Mouse (Mus musculus) cerebellum, postnatal 25 days (tissue): ENCODE data around the gene Dlg2.
A peak's percentile ranks its signal among the peaks of the same experiment; 100 is the strongest.

Source experiments
- DNase-seq, 2 experiments: peaks; one replicate each; pipeline ENCODE4 v3.0.0; 2021; ENCODE audit warnings: mixed read lengths in 2 of 2

Dlg2 gene

DNA sequence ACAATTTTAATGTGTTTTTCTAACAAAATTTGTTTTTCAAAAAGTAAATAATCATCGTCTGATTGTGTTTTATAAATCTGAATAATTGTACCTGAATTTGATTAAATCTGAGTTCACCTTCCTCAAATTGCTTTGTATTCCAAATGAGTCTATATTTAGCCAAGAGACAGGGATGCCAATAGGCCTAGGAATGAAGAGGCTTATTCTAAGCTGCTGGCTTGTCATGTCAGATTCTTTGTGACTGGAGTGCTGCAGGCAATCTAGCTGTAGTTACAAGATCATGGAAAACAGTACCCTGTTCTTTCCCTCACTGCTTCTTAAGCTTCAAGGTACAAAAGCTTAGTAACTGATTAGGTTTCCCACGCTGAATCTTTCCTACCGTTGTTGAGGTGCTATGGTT, 811.9 kb downstream of the Dlg2 start:
- peak in 1 of 2 experiments; percentile 5 for DNase-seq

DNA sequence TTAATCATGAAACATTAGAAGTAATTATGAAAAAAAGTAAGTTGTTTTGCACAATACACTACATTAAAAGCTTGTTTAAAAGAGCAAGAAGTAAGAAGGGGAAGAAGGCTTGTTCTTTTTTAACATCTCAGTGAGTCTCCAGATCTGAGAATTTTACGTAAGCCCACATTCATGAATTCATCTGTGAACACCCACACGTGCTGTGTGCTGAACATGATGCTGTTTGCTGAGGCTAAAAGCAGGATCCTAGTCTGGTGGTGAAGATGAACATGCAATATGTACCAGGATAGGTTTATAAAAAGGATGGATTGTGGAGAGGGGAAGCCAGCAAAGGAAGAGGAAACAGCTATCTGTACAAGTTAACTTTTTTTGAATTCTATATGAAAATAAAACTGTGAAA, 819.7 kb downstream of the Dlg2 start:
- DNase-seq: no peak

- no peak for DNase-seq
Measured at GRCm38 (mm10) chr7:91311177-91311576, 834.7 kb downstream of the Dlg2 start.

- DNase-seq: no peak
Measured at GRCm38 (mm10) chr7:91345073-91345472, 868.6 kb downstream of the Dlg2 start.

DNA sequence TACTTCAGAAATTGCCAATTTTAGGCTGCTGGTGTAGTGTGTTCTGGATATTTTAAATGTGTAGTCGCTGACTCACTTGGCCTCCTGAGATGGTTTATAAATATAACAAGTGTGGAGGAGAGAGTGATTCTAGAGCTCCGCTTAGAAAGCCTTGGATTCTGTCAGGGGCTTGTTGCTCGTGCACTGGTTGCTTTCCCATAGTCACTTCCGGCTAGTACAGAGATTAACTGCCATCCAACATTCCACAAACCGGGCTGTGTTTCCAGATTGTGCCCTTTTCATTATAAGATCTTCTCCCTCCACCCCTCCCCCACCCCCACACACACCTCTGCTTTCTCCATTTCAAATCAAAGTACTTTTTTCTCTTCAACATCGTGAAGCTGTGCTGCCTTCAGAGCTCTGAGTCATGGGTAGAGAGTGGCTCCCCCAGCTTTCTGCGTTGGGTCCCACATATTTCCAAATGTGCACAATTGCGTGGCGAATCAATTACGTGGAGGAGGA, 893.4 kb downstream of the Dlg2 start:
- DNase-seq: no peak

DNA sequence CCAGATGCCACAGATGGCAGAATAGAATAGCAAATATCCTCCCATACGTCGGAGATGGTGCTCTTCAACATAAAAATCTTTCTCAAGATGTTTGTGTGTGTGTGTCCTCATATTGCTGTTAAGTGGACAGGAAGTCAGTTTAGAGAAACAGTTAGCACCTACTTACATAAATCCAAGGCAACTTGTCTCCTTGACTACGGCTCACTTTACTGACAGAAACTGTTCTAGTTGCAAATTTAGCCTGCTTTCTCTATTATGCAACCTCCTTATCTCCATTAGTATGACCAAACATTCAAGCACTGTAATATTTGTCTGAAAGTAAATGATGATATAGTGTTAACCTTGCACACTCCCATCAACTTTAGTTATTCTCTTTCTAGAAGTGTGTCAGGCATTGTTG, 905.8 kb downstream of the Dlg2 start:
- no peak for DNase-seq

DNA sequence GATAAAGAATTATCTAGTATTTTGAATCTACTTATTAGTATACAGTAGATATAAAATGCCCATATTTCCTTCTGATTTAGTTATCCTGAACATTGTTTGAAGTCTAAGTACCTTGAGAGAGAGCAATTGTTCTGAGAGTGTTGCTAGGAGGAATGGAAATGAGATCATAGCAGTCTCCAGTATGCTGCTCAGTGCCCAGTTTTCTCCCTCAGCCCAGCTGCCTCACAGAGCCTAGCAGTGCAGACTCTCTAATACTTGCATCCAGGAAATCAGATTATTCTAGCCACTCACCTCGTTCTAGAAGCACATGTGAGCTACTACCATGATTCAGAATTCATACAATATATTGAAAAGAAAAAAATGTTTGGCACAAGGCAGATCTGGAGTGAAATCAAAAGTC, 907.4 kb downstream of the Dlg2 start:
- no peak for DNase-seq

- no peak for DNase-seq
Measured at GRCm38 (mm10) chr7:91389272-91389671, 912.8 kb downstream of the Dlg2 start.

- DNase-seq: no peak
Measured at GRCm38 (mm10) chr7:91397827-91398226, 921.4 kb downstream of the Dlg2 start.

- DNase-seq: no peak
Measured at GRCm38 (mm10) chr7:91412109-91412508, 935.6 kb downstream of the Dlg2 start.

GRCm38 (mm10) chr7:91414150-91414549, 937.7 kb downstream of the Dlg2 start:
- DNase-seq: no peak

- no peak for DNase-seq
Measured at GRCm38 (mm10) chr7:91414749-91415148, 938.3 kb downstream of the Dlg2 start.

- DNase-seq: no peak
Measured at GRCm38 (mm10) chr7:91420215-91420614, 943.7 kb downstream of the Dlg2 start.

- no peak for DNase-seq
Measured at GRCm38 (mm10) chr7:91423784-91424183, 947.3 kb downstream of the Dlg2 start.

DNA sequence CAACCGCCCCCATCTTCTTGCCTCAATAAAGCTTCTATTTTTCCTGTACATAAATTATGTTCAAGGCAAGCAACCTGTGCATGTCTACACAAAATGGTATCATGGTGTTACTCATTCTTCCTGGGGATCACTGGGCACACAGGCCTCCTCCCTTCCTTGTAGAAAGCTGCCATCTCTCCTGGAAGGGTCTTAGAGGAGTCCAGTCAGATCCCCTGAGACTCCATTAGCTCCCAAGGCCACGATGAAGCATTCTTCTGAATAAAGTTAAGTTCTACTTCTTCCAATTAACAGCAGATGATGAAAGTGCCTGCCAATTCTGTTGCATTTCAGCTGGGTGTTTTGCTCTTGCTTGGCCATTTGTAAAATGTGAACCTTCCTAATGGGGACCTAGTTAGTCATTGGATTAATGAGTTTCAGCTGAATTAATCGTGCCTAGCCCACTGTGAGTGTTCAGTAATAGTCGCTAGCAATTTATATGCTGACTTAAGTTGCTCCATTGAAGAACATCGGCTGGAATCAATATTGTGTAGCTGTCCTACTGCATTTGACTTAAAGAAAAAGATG, 953.3 kb downstream of the Dlg2 start:
- no peak for DNase-seq

DNA sequence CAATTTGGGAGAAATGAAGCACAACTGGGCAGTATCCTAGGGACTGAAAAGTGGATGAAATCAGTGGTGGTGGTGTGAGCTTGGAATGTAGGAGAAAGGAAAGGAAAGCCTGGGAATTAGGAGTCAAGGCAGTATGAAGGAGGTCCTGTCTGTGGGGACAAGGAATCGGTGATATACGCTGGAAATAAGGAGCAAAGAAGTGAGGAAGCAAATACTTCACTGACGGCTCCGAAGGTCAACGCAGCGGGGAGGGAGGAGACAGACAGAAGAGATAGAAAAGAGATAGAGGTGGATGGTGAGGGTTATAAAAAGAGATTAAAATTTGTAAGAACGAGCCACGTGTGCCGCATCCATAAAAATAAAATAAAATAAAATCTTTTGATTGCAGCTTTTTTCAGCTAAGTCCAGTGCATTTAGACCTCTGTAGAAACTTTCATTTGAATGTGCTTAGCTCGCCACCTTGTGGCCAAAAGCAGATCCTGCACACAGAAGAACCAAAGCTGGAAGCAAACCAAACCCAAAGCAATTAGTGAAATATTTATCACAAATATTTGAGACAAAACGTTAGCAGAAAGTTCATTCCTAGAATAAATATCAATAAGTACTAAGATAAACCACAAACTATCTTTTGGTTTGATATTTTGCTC, 955.2 kb downstream of the Dlg2 start:
- DNase-seq: peak; percentile 66 to 79

DNA sequence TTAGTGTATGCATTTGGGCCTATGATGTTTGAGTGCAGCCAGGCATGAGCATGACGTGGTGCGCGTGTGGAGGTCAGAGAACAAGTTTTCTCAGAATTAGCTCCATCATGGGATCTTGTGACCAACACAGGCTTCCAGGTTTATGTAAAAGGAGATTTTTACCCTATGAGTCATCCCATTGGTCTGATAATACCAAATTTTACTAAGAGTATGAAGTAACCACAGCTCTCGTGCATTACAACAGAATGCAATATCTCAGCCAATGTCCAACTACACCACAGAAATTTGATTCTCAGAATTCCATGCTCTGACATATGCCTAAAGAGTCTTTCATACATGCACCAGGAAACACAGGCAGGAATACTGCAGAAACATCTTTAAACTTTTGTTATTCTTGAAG, 956.1 kb downstream of the Dlg2 start:
- no peak for DNase-seq

- DNase-seq: no peak
Measured at GRCm38 (mm10) chr7:91434739-91435138, 958.3 kb downstream of the Dlg2 start.

DNA sequence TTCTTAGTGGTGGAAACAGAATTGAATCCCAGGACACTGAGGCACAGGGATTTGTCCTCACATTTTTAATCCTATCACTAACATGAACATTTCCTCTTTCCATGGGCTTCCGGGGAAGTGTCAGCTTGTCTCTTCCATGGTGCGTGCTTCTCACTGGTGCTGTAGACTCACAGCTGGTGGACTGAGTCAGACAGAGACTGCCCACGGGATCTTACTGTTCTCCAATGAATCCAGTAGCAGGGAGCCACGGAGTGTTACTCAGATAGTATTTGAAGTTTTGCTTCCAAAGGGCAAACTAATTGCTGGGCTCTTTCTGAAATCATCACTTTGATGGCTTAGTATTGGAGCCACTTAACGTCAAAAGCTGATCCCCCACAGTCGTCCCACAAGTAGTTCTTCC, 963.9 kb downstream of the Dlg2 start:
- no peak for DNase-seq

- DNase-seq: no peak
Measured at GRCm38 (mm10) chr7:91442447-91443376, 966.2 kb downstream of the Dlg2 start.

DNA sequence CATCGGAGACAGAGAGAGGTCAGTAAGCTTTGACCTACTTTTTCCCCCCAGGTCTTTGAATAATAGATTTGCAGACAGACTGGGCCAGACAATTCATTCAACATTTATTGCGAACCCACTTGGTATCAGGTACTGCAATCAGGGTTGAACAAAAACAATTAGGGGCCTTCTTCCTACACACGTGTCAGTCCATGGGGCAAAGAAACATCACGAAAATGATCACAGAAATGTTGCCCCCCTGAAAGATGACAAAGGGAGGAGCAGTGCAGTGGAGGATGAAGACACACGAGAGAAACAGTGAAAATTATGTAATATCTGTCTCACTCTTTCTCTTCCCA, 966.9 kb downstream of the Dlg2 start:
- DNase-seq: no peak

DNA sequence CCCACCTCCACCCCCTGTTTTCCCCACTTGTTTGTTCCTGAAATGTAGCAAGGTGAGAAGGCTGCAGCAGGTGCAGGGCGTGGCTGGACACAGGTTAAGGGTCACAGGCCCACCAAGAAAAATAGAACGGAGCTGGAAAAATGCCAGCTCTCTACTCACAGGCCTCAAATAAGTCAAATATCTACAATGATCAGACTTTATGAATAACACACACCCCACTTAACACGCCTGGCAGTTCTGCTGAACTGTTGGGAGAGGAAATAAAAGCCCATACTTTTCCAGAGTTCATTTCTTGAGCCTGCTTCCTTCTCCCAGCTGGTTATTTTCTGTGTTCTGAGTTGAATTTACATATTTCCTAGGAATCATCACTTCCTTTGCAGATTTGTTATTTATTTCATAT, 967.4 kb downstream of the Dlg2 start:
- DNase-seq: no peak

DNA sequence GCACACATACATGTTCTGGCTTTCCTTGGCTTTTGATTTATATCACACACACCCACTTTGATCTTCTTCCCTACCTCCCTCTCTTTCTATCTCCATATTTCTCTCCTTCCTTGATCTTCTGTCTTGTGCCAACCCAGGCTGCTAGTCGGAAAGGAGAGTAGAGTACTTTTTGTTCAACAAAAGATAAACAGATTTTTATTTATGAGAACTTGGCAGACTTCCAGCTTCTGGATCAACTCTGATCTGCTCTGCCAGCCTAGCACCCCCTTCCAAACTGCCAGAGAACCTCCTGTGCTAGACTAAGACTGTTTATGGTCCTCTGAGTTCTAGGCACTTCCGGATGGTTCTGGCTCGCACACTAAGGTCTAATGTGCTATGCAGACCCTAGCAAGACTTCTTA, 968.3 kb downstream of the Dlg2 start:
- DNase-seq: no peak

DNA sequence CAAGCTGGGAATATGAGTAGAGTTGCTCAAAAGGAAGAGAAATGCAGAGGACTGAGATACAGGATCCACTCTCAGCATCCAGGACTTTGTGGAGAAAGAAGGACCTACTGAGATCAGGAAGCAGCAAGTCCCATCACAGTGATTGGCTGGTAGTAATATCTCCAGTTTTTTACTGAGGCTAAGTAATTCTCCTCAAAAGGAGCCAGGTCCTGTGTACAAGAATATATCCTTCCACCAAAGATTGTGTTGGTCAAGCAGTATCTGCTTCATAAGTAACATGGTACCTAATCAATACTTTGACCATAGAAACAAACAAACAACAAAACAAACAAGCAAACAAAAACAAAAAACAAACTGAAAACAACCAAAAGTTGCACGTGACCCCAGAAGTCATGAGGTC, 980.3 kb downstream of the Dlg2 start:
- DNase-seq: no peak
